Mouse (Mus musculus): Measurements from ENCODE around the gene Cmtm5.
"Not testable (repeated sequence)": the region's sequence is repeated elsewhere in the genome, so short reads cannot be mapped to it uniquely, and the experiment has no call there.

Gene Cmtm5

DNA sequence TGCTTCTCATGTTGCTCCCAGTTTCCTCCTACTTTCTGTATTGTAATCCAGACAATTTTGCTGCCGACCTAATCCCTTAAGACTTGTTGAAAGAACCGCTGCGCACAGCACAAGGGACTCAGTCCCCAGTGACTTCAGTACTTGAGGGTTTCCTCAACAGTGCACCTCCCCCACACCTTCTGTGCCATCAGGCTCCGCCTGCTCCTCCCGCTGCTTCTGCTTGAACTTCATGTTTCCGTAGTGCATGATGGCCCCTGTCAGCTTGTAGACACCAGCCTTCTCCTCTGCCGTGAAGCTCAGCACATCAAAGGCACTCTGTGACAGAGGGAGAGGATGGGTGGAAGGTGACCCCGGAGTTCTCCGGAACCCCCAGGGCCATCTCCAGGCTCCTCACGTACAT lies 24.7 kb downstream of the Cmtm5 start:
- no peak for DNase-seq

DNA sequence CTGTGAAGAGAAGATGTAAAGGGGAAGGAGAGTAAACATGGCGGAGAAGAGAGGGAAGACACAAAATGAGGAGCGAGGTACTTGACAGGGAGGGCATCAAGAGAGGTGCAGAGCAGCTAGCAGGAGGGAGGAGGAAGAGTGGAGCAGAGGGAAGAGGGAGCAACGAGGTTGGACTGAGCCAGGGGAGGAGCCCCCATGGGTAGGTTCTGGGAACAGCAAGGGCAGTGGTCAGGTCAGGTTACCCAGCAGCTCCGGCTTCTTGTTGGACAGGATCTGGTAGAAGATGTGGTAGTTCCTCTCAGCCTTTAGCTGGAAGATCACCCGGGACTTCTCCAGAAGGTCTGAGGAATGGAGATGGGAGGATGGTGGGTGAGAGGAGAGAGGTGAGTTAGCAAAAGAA lies 25.4 kb downstream of the Cmtm5 start:
- no peak for DNase-seq

DNA sequence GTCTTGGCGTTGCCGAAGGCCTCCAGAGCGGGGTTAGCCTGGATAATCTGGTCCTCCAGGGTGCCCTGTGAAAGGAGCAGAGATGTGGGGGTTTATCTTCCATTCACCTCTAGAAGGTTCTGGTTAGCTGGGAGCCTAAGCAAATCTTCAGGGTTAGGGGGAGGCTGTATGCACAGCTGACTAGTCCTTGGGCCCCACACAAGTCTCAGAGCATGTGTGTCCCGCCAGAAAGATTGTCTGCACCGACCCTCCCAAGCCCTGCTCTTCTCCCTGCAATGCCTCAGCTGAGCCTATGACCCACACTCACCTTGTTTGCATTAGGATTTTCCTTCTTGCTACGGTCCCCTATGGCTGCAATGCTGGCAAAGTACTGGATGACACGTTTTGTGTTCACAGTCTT lies 26.7 kb downstream of the Cmtm5 start:
- no peak for DNase-seq

DNA sequence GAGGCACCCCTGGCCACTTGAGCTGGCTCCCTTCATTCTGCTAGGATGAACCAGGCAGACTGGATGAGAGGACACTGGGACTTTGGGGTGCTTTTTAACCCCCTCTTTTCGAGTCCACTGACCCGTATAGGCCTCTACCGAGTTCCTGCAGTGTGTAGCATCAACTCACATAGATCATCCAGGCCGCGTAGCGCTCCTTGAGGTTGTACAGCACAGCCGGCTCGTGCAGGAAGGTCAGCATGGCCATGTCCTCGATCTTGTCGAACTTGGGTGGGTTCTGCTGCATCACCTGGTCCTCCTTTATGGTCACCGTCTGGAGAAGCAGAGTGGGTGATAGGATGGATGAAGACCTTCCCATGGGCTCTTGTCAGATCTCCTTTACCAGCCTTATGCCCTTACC lies 27.7 kb downstream of the Cmtm5 start:
- DNase-seq: no peak

DNA sequence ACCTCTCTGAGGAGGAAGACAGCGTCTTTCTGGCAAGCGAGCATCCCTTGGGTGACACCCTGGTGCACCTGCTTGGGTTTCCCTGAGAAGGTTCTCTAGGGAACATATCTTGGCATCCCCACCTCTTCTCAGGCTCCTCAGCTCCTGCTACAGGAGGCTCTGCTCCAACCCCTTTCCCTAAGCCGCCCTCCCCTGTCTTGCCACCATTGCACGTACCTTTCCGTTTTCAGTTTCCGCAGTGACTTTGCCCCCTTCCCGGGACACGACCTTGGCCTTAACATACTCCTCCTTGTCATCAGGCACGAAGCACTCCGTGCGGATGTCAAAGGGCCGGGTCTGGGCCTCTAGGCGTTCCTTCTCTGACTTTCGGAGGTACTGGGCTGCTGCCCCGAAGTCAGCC lies 29.0 kb downstream of the Cmtm5 start:
- no peak for DNase-seq

DNA sequence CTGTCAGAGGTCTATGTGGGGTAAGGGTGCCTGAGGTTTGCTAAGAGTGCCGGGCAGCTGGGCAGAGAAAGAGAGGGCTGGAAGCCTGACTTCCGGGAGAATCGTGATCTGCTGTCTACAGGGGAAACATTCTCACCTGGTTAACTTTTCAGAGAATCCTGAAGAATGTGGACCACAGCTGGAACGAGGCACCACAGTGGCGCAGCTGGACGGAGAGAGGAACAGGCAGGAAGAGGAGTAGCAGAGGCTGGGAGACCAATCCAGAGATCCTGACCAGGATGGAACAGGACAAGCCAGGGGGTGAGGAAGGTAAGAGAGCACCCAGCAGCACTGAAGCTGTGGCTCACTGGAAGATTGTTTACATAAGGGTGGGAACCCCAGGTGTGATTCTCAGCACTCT lies 29.6 kb downstream of the Cmtm5 start:
- DNase-seq: no peak

DNA sequence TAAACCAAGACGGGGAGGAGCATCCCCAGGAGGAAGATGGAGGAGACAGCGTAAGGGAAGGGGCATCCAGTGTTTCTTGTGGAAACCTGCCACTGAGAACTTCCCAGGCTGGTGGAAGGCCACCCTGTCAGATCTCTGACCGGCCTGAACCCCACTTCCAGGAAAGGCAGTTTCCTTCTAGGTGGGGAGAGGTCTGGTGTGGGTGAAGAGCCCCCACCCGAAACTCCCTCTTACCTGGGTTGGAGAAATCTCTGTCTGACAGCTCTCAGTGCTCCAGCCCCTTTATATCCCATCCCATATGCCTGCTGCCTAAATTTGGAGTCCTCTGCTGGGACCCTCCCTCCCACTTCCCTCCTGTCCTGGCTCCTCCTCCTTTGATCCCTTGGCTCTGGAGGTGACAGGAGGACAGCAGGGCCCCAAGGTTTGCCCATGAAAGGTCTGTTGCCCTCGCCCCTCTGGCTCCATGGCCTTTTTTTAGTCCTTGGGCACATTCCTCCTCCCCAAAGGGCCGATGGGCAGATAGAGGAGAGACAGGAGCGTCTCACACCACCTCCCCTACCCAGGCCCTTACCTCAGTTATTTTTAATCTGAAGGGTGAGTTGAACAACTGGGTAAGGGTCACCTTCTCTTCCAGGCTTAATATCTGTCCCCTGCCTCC lies 30.4 kb downstream of the Cmtm5 start, which contains the start of gene Myh6:
Gene Myh6 (minus strand): TSS at position 608 of the 658 bp plus-strand sequence.
- no peak for DNase-seq

DNA sequence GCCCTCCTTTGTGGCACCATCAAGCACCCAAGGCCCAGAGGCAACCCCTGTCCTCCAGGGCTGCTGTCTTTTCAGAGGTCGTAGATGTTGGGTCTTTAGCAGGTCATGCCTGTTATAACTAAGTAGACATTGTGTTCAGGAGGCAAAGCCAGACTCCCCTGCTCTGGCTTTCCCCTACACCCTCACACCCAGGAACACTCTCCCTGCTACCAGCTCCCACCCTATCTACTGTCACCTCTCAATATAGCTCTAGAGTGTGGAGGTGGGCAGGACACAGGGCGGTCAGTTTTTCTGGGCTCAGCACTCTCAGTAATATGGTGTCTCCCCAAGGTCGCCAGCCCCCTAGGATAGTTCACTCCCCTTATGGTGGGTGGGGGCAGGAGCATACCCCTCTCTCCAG lies 31.8 kb downstream of the Cmtm5 start:
- DNase-seq: no peak

DNA sequence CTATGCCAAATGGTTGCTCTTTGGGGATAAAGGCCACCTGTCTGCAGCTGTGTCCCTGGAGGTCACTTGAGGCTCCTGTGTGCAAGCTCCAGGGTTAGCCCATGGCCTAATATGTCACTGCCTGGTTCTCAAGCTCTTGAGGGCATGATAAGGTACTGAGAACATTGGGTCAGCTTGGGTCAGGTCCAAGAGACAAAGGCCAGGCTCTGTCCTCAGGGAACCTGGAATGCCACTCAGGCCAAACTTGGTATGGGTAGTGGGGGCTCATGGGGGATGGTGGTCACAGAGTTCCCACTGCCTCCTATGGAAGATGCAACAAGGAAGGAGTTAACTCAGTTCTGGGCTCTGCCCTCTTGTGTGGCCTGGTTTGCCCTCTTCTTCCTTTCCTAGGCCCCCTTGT lies 32.3 kb downstream of the Cmtm5 start:
- no peak for DNase-seq

DNA sequence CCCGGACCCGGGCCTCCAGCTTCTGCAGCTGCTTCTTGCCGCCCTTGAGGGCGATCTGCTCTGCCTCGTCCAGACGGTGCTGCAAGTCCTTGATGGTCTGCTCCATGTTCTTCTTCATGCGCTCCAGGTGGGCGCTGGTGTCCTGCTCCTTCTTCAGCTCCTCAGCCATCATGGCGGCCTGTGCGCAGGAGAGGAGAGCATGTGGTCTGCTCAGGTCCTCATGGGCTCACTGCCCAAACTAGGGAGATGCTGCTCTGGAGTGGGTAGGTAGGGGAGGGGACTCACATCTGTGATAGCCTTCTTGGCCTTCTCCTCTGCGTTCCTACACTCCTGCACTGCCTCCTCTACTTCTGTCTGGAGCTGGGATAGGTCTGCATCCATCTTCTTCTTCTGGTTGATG lies 36.7 kb downstream of the Cmtm5 start:
- DNase-seq: not testable (repeated sequence)

DNA sequence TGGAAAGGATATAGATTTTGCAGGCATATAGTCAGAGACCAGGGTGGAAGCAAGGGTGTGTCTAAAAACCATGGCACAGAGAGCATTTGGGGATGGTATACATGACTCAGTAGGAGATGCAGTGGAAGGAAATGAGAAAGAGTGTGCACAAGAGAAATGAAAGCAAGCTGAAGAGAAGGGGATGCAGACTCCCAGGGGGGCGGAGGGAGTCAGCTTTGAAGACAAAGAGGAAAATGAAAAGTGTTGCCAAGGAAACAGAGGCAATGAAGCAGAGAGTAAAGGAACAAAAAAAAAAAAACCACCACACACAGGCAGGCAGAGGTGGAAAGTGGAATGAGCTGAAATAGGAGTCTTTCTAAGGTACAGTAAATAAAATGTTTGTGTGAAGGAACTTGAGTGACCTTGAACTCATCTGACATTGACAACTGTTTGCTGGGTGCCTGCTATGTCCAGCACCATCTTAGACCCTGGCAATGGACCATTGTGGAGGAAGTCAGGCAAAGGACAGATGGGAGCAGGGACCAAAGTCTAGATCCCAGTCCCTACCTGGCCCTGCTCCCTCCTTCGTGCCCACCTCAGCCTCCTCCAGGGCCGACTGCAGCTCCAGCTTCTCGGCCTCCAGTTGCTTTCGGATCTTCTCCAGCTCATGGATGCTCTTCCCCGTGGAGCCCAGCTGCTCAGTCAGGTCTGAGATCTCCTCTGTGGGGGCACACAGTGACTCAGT lies 38.2 kb downstream of the Cmtm5 start:
- DNase-seq: no peak

DNA sequence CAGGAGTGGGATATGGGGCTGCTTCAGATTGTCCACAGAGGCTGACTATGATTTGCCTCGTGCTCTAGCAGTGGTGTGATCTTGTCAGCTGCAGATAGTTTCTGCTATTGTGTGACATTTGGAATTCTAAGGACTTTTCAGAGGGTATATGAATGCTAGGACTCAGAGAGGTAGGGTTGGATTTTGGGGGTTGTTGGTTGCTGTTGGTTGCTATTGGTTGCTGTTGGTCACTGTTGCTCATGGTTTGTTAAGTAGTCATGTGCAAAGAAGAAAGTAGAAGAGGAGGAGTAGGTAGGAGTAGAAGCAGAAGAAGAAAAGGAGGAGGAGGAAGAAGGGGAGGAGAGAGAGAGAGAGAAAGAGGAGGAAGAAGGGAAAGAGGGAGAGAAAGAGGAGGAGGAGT lies 40.6 kb downstream of the Cmtm5 start, which contains the start of gene Gm17428:
Gene Gm17428 (plus strand): TSS at position 301 of the 400 bp plus-strand sequence.
- no peak for DNase-seq

DNA sequence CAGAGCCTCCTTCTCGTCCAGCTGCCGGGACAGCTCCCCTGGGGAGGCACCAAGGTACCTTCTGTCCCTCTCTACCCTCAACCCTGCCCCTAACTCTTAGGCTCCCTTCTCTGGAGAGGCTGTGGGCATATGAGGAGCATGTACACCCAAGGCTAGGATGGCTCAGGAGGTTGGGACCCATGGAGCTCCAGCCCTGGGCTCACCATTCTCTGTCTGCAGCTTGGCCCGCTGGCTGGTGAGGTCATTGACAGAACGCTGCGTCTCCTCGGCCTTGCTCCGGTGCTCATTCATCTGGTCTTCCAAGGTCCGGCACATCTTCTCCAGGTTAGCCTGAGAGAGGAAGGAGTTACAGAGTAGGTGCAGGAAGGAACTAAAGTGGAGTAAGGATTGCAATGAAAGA lies 42.6 kb downstream of the Cmtm5 start:
- no peak for DNase-seq

DNA sequence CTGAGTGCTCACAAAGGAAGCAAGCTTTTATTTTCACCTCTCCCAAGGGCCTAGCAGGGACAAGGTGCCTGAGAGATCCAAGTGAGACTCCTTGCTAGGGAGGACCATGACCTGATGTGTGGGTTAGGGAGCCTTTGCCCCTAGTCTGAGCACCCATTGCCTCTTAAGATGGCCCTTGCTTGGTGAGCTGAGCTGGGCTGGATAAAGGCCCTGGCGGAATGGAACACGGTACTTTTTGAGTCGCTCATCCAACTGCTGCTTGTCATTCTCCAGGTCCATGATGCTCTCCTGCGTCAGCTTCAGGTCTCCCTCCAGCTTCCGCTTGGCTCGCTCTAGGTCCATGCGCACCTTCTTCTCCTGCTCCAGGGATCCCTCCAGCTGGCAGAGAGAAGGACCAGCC lies 45.9 kb downstream of the Cmtm5 start:
- no peak for DNase-seq

DNA sequence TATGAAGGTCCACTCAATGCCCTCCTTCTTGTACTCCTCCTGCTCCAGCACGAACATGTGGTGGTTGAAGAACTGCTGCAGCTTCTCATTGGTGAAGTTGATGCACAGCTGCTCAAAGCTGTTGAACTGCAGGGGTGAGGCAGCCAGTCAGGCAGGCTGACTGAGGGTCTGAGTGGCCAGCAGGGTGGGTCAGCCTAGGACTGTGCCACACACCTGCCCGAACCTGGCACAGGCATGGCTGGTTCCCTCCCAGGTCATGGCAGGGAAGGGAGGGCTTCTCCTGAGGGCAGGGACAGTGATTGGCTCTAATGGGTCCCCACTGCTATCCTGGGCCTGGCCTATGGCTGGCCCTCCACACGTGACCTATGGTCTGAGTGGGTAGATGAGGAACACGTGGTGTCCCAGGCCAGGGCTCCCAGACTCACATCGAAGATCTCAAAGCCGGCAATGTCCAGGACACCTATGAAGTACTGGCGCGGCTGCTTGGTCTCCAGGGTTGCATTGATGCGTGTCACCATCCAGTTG lies 52.4 kb downstream of the Cmtm5 start:
- not testable (repeated sequence) for DNase-seq
